Mouse (Mus musculus): ENCODE data around the gene Pou3f3. TPM values are rescaled to one million over a fixed set of nuclear protein-coding genes. Genes with fewer than 3 reads are reported as not detected.

Pou3f3 gene
- not detected in 2 replicates for polyA plus RNA-seq (2012)

DNA sequence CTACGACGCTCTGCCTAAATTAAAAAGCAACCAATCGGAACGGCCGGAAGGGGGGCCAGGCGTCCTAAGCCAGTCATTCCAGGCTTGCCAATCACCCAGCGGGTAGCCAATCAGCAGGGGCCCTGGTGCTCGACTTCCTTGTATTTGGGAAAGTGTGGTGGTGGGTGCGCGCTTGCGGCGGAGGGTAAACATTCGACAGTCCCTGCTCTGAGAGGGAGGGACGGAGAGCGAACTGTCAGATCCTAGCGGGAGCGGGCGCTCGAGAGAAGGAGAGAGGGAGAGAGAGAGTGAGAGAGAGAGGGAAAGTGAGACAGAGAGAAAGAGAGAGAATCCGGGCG, at the start of gene Pou3f3:
Gene Pou3f3 (plus strand): TSS at position 191 of the 338 bp plus-strand sequence.
- no peak for TF ChIP-seq GATA1 (IDR thresholded peaks at IDR 0.05; ENCODE audit: low read length)

DNA sequence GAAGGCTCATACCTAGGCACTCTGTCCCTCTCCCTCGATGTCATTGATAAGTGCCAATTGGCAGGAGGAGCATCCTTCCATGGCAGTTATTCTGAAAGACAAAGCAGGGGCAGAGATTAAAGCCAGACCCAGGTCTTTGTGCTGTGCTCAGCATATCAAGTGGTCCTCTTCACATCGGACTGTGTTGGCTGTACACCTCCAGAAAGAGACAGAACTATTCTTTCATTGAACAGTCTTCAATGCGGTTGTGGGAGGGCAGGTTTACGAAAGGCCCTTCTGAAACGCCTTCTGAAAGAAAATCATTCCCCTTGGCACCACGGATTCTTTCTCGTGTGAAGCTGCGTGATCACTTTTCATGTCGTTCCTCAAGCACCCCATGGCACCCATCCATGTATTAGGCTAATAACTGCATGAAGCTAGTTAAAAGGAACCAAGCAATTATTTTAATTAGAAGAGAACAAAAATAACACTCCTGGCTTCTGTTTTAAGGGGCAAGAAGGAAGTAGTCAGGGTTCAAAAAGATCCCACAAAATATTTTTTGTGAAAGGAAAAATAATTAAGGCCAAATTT, 47.1 kb upstream of the Pou3f3 start:
- no peak for TF ChIP-seq GATA1 (IDR thresholded peaks at IDR 0.05; ENCODE audit: low read length)

DNA sequence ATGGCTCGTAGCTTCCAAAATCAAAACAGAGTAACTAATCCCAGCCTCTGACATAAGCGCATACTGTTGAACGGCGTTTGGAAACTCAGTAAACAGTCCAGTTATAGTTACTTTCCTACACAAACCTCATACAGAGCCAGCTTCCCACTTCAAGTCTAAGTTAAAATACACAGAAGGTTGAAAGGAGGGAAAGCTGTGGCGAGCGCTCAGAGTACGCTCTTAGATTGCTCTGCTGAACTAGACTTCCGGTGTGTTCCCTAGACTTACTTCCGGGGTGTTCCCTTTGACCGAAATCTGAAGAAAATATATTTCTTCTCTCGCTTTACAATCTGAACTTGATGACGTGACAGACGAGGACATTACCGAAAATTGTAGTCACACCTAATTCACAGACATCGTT, 44.1 kb upstream of the Pou3f3 start:
- no peak for TF ChIP-seq GATA1 (IDR thresholded peaks at IDR 0.05; ENCODE audit: low read length)

- TF ChIP-seq GATA1 (IDR thresholded peaks at IDR 0.05; ENCODE audit: low read length), result no peak
Measured at GRCm38 (mm10) chr1:42667546-42667945, 28.0 kb upstream of the Pou3f3 start.

- no peak for TF ChIP-seq GATA1 (IDR thresholded peaks at IDR 0.05; ENCODE audit: low read length)
Measured at GRCm38 (mm10) chr1:42680673-42681072, 14.9 kb upstream of the Pou3f3 start.

- no peak for TF ChIP-seq GATA1 (IDR thresholded peaks at IDR 0.05; ENCODE audit: low read length)
Measured at GRCm38 (mm10) chr1:42681762-42682161, 13.8 kb upstream of the Pou3f3 start.

GRCm38 (mm10) chr1:42683861-42684260, 11.7 kb upstream of the Pou3f3 start:
- no peak for TF ChIP-seq GATA1 (IDR thresholded peaks at IDR 0.05; ENCODE audit: low read length)

DNA sequence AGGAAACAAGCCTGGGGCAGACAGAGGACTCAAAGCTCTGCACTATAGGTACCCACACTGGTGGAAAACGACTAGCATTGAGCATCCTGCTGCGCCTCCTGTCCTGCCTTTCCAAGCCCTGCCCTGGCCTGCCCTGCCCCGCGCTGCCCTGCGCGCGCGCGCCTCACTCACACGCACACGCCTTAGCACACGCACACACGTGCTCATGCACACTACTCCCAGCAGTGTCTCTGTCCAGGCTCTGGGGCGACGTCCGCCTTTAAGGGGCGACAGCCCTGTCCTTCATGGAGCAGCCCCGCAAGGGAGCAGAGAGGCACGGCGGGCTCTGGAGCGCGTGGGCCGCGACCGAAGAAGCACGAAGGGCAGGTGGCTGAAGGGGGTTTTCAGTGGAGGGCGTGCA, 11.2 kb upstream of the Pou3f3 start:
- TF ChIP-seq GATA1 (IDR thresholded peaks at IDR 0.05; ENCODE audit: low read length), result no peak

DNA sequence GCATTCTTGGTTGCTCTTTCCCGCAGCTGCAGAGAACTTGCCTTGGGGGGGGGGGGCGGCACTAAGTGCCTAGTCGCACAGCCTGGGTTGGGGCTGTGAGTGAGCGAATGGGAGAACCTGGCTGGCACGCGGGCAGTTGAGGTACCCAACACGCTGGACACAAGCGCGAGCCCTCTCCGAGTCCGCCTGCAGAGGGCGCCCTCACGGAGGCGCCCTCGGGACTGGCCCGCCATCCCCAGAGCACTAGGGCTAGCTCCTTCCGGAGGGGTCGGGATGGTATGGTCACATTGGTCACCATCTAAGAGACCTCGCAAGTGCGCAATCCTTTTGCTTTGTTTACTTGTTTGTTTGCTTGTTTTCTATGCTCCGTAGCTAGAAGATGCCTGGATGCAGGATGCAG, 10.8 kb upstream of the Pou3f3 start:
- no peak for TF ChIP-seq GATA1 (IDR thresholded peaks at IDR 0.05; ENCODE audit: low read length)

DNA sequence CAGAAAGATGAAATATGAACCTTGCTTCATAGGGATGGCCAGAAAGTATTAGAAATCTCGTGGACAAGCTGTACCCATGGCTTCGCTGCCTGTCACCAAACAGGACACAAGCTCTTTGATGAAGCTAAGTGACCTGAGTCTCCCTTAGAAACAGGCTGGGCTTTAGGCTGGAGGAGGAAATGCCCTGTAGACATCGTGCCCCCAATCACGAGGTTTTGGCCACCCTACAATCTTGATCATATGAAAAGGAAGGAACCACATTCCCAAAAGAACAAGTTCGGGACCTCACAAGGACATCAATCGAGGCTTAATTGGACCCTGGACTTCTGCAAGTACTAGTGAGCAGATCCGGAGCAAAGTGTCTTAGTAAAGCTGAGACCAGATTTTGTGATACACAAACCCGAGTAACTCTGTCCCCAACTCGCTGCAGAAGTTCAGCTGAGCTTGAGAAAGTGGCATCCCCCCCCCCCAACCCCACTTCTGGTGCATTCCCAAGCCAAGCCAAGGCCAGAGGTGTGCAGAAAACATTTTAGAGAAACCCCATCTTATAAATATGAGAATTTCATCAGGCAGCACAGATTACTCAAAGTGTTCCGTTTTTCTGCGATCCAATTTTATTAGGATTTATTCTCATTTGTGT, 10.1 kb upstream of the Pou3f3 start:
- TF ChIP-seq GATA1 (IDR thresholded peaks at IDR 0.05; ENCODE audit: low read length), result no peak

DNA sequence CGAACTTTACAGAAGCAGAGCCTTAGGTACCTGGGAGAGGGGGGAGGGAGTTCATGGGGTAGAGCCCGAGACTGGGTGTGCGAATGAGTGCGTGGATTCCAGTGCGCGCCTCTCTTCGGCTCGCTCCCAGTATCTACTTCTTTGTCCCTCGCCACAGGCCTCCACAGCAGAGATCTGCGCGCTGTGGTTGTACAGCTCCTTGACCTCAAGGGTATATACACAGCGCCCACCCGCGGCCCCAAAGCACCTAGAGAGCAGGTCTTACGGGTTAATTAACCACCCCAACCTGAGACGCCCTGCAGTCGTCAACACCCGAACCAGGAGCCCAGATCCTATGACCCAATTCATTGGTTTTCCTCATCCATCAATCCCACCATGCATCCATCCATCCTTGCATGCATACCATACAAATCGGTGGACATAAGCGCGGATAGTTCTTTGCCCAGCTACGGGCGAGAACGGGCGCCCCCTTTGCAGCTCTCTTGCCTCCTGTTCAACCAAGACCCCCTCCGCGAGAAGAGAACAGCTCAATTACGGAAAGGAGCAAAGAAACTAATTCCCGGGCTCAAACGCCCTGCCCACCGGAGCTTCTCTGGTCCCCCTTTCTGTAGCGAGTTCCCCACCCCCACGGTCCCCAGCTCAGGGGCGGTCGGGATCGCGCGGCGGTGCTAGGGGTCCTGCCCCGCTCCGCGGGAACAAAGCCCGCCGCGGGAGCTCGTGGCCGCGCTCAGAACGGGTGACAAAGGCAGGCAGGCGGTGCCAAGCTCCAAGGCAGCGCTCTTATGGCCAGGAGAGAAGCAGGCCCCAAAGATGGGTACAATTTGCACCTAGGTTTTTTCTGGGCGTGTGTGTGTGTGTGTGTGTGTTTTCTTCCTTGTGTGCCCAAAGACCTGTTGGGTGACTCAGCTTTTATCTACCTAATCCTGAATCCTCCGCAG, 9.1 kb upstream of the Pou3f3 start:
- no peak for TF ChIP-seq GATA1 (IDR thresholded peaks at IDR 0.05; ENCODE audit: low read length)

GRCm38 (mm10) chr1:42687271-42687670, 8.3 kb upstream of the Pou3f3 start:
- no peak for TF ChIP-seq GATA1 (IDR thresholded peaks at IDR 0.05; ENCODE audit: low read length)

GRCm38 (mm10) chr1:42687756-42688540, 7.6 kb upstream of the Pou3f3 start:
- no peak for TF ChIP-seq GATA1 (IDR thresholded peaks at IDR 0.05; ENCODE audit: low read length)

- TF ChIP-seq GATA1 (IDR thresholded peaks at IDR 0.05; ENCODE audit: low read length), result no peak
Measured at GRCm38 (mm10) chr1:42688541-42689125, 6.9 kb upstream of the Pou3f3 start.

DNA sequence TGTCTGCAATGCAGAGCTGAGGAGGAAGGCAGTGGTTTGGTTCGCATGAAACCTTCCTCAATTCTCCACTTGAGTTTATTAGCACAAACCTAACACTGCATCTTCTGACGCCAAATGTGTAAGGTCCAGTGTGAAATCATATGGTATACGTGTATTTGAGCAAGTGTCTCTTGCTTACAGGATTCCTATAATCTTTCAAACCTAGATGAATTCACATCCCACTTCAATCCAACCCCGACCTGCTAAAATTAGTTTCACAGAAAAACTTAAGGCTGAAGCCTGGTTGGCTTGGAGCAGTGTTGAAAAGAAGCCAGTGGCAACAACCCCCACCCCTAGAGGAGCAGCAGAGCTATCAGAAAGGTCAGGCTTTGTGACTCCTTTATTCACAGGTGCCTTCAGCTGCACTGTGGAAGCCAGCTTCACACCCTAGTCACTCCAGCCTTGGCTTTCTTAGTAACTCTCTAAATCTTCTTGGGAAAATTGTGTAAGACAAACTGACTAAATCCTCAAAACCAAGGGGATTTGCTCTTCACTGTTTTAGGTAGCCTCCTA, 5.5 kb upstream of the Pou3f3 start:
- no peak for TF ChIP-seq GATA1 (IDR thresholded peaks at IDR 0.05; ENCODE audit: low read length)
